Mouse (Mus musculus): ENCODE measurements around the gene Gtse1.

DNA sequence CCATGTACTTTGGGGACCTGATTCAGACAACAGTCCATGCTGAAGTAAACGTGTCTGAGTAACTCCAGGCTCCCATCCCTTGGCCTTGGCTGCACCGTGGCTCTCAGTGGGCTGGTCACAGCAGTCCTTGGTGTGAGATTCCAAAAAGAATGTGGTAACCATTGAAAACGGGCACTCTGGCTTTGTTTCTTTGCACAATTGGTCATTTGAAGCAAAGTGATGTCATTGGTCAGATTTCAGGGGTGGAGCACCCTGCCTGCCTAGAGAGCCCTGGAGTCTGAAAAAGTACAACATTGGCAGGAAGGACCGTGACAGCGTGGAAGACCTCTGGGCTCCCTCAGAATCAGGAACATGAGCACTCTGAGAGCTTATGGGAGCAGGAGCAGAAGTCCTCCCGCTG lies 39.9 kb downstream of the Gtse1 start:
- TF ChIP-seq CTCF (conservative IDR thresholded peaks at IDR 0.05; ENCODE audit: low read length) (no peak), NANOG (IDR thresholded peaks at IDR 0.05; ENCODE audit: borderline replicate concordance, low read length) (no peak), POU5F1 (IDR thresholded peaks at IDR 0.05; ENCODE audit: borderline replicate concordance, low read length) (no peak)

Measured in E14TG2a.4 (cell line).